Comparison of ENCODE assay signal across 17 mouse cellular contexts in genomic region chr9:31226541-31226940, GRCm38 (mm10). TPM values are rescaled to one million over a fixed set of nuclear protein-coding genes. Genes with fewer than 3 reads are reported as not detected.
A peak's percentile ranks its signal among the peaks of the same experiment; 100 is the strongest.
DNase-seq lines count a peak whose midpoint lies in the region; ATAC-seq lines count a peak whose summit lies in the region.
"Had no signal": no experiment of that assay in that cellular context is flagged by ENCODE, and none has a peak within 500 bp of the region (broad histone marks: within the 10 kb centered on the region; RNA-seq: fewer than 3 reads in every experiment).

No protein-coding gene starts in this region.

- peak overlapping the region; percentile 8 for H3K4me2 ChIP-seq in liver, embryonic 11.5 days
- H3K4me2 ChIP-seq in forebrain, embryonic 14.5 days (ENCODE audit: low read length) = no peak overlapping the region
- H3K4me2 ChIP-seq: embryonic facial prominence, embryonic 13.5 days; hindbrain, embryonic 14.5 days; kidney, embryonic 15.5 days; limb, embryonic 12.5 days; lung, embryonic 14.5 days; midbrain, embryonic 11.5 days had no signal

- H3K36me3 ChIP-seq in liver, embryonic 11.5 days (ENCODE audit: control insufficient read depth, insufficient read depth, low read length) = no peaks in the 10 kb centered on the region
- H3K36me3 ChIP-seq in midbrain, embryonic 10.5 days = no peaks in the 10 kb centered on the region
- H3K36me3 ChIP-seq in forebrain, embryonic 14.5 days (ENCODE audit: control insufficient read depth, insufficient read depth, low read length) = no peaks in the 10 kb centered on the region
- H3K36me3 ChIP-seq: embryonic facial prominence, embryonic 13.5 days; forebrain, embryonic 10.5 days; kidney, embryonic 15.5 days; limb, embryonic 12.5 days had no signal

- H3K9ac ChIP-seq in liver, embryonic 11.5 days (ENCODE audit: low read depth, low read length) = no peak overlapping the region
- H3K9ac ChIP-seq in forebrain, embryonic 14.5 days (ENCODE audit: low read length) = no peak overlapping the region
- H3K9ac ChIP-seq: embryonic facial prominence, embryonic 13.5 days; hindbrain, embryonic 14.5 days; kidney, embryonic 15.5 days; limb, embryonic 12.5 days; lung, embryonic 14.5 days had no signal

- H3K4me1 ChIP-seq in liver, embryonic 11.5 days (replicated peaks; ENCODE audit: control insufficient read depth, insufficient read depth, low read length) = peaks cover 15% of the 10 kb centered on the region
- no peaks in the 10 kb centered on the region for H3K4me1 ChIP-seq in midbrain, embryonic 10.5 days
- no peaks in the 10 kb centered on the region; the same call in 1 of the 2 replicates for H3K4me1 ChIP-seq in forebrain, embryonic 14.5 days (ENCODE audit: control insufficient read depth, insufficient read depth, low read length)
- H3K4me1 ChIP-seq: kidney, embryonic 15.5 days; limb, embryonic 12.5 days had no signal

- 47% methylated on average over 8 of the region's 8 CpGs for WGBS in liver, embryonic 11.5 days
- 93% methylated on average over 8 of the region's 8 CpGs for WGBS in midbrain, embryonic 10.5 days
- WGBS in forebrain, embryonic 14.5 days = 87% methylated on average over 8 of the region's 8 CpGs

- peak; percentile 28 for DNase-seq in ES-CJ7 (ENCODE audit: low read depth, low spot score)
- DNase-seq in c-Kit-positive CD71-positive TER-119-negative erythroid progenitor cells, embryonic 14.5 days (ENCODE audit: low read depth) = peak; percentile 65
- DNase-seq in liver, embryonic 11.5 days (ENCODE audit: low spot score) = no peak
- DNase-seq in midbrain, embryonic 10.5 days (ENCODE audit: low spot score) = no peak
- no peak for DNase-seq in forebrain, embryonic 14.5 days (ENCODE audit: low spot score)
- DNase-seq in layer of hippocampus, postnatal 36 days = no peak
- DNase-seq: cerebellum, adult 9-10 months; lung, postnatal 36 days; thymus, postnatal 4 days had no signal

- no peaks in the 10 kb centered on the region for H3K27me3 ChIP-seq in liver, embryonic 11.5 days (replicated peaks; ENCODE audit: control insufficient read depth, insufficient read depth, low read length)
- no peaks in the 10 kb centered on the region for H3K27me3 ChIP-seq in midbrain, embryonic 10.5 days (ENCODE audit: low read depth, poor library complexity, severe bottlenecking)
- H3K27me3 ChIP-seq in forebrain, embryonic 14.5 days (replicated peaks; ENCODE audit: control insufficient read depth, insufficient read depth, low read length) = no peaks in the 10 kb centered on the region
- H3K27me3 ChIP-seq: embryonic facial prominence, embryonic 13.5 days; kidney, embryonic 15.5 days; limb, embryonic 12.5 days had no signal

- peak; percentile 89 for ATAC-seq in liver, embryonic 11.5 days (replicated peaks; ENCODE audit: low FRiP score)
- peak; percentile 94 for ATAC-seq in megakaryocyte progenitor cell, adult 5-6 weeks (replicated peaks; ENCODE audit: poor library complexity)
- ATAC-seq in forebrain, embryonic 14.5 days = no peak

- no peak overlapping the region; the same call in 1 of the 2 replicates for H3K27ac ChIP-seq in liver, embryonic 11.5 days (ENCODE audit: low read depth, low read length)
- no peak overlapping the region for H3K27ac ChIP-seq in midbrain, embryonic 10.5 days (replicated peaks)
- H3K27ac ChIP-seq in forebrain, embryonic 14.5 days (ENCODE audit: low read depth, low read length) = no peak overlapping the region
- H3K27ac ChIP-seq: embryonic facial prominence, embryonic 13.5 days; forebrain, embryonic 10.5 days; hindbrain, embryonic 14.5 days; kidney, embryonic 15.5 days; limb, embryonic 12.5 days had no signal

- H3K9me3 ChIP-seq in liver, embryonic 11.5 days (ENCODE audit: control insufficient read depth, low read length) = no peaks in the 10 kb centered on the region
- H3K9me3 ChIP-seq in midbrain, embryonic 10.5 days (replicated peaks) = no peaks in the 10 kb centered on the region
- H3K9me3 ChIP-seq in forebrain, embryonic 14.5 days (replicated peaks; ENCODE audit: control insufficient read depth, low read length) = no peaks in the 10 kb centered on the region
- H3K9me3 ChIP-seq: embryonic facial prominence, embryonic 13.5 days; forebrain, embryonic 10.5 days; kidney, embryonic 15.5 days; limb, embryonic 12.5 days had no signal

- no peak overlapping the region for H3K4me3 ChIP-seq in liver, embryonic 11.5 days (ENCODE audit: low read depth, low read length)
- H3K4me3 ChIP-seq in midbrain, embryonic 10.5 days = no peak overlapping the region
- no peak overlapping the region for H3K4me3 ChIP-seq in forebrain, embryonic 14.5 days (ENCODE audit: low read depth, low read length)
- H3K4me3 ChIP-seq: embryonic facial prominence, embryonic 13.5 days; forebrain, embryonic 10.5 days; kidney, embryonic 15.5 days; limb, embryonic 12.5 days had no signal

RNA-seq across cellular contexts. Expression of gene Aplp2, which starts 14.9 kb away (rescaled TPM):
- polyA plus RNA-seq in liver, embryonic 11.5 days (2014; fragmentation: Nextera tagmentation; extraction: Ambion mirVana) = 256 and 297 TPM in 2 replicates
- total RNA-seq in megakaryocyte progenitor cell, adult 5-6 weeks (2015) = 31.2 and 54.0 TPM in 2 replicates
- total RNA-seq in megakaryocyte progenitor cell, adult 5-6 weeks (2017) = 36.9 and 71.1 TPM in 2 replicates
- polyA plus RNA-seq in midbrain, embryonic 10.5 days (2016; fragmentation: Nextera tagmentation; extraction: Ambion mirVana) = 226 and 239 TPM in 2 replicates
- 208 and 237 TPM in 2 replicates for polyA plus RNA-seq in forebrain, embryonic 14.5 days (2014; fragmentation: Nextera tagmentation; extraction: Ambion mirVana)
- total RNA-seq in layer of hippocampus, postnatal 36 days (2021) = 100 to 1,000 TPM; 440 to 478 TPM

RNA-seq across cellular contexts. Expression of gene Prdm10, which starts 53.8 kb away (rescaled TPM):
- 5.7 and 6.5 TPM in 2 replicates for polyA plus RNA-seq in liver, embryonic 11.5 days (2014; fragmentation: Nextera tagmentation; extraction: Ambion mirVana)
- total RNA-seq in megakaryocyte progenitor cell, adult 5-6 weeks (2015) = 8.9 and 11.7 TPM in 2 replicates
- total RNA-seq in megakaryocyte progenitor cell, adult 5-6 weeks (2017) = 9.2 and 10.6 TPM in 2 replicates
- polyA plus RNA-seq in midbrain, embryonic 10.5 days (2016; fragmentation: Nextera tagmentation; extraction: Ambion mirVana) = 7.3 and 8.7 TPM in 2 replicates
- polyA plus RNA-seq in forebrain, embryonic 14.5 days (2014; fragmentation: Nextera tagmentation; extraction: Ambion mirVana) = 7.3 and 9.7 TPM in 2 replicates
- 10 to 100 TPM; 22.6 to 23.4 TPM for total RNA-seq in layer of hippocampus, postnatal 36 days (2021)

Comparison
In these comparisons a context has a peak if more than half of its experiments do, and no peak if none do; other contexts are left out.
1. DNase-seq: peak in ES-CJ7 (single experiment) and c-Kit-positive CD71-positive TER-119-negative erythroid progenitor cells, embryonic 14.5 days (single experiment); none in liver, embryonic 11.5 days (single experiment), midbrain, embryonic 10.5 days (single experiment), forebrain, embryonic 14.5 days (single experiment) and layer of hippocampus, postnatal 36 days (0 of 2).